Comparison of ENCODE assay signal across 21 mouse cellular contexts in genomic region chr1:95709181-95709580, GRCm38 (mm10). TPM values are rescaled to one million over a fixed set of nuclear protein-coding genes. Genes with fewer than 3 reads are reported as not detected.
DNase-seq lines count a peak whose midpoint lies in the region; ATAC-seq lines count a peak whose summit lies in the region.
"Had no signal": no experiment of that assay in that cellular context is flagged by ENCODE, and none has a peak within 500 bp of the region (broad histone marks: within the 10 kb centered on the region; RNA-seq: fewer than 3 reads in every experiment).

No protein-coding gene starts in this region.

- peak; percentile 77 for ATAC-seq in kidney, embryonic 16.5 days (ENCODE audit: low FRiP score, low TSS enrichment)
- ATAC-seq: forebrain, embryonic 14.5 days; forebrain, embryonic 16.5 days had no signal

- no peak overlapping the region for H3K4me3 ChIP-seq in kidney, embryonic 16.5 days (ENCODE audit: low read length)
- H3K4me3 ChIP-seq: embryonic facial prominence, embryonic 13.5 days; embryonic facial prominence, embryonic 15.5 days; erythroblast, embryonic 14.5 days; forebrain, embryonic 10.5 days; forebrain, embryonic 12.5 days had no signal

- no peak overlapping the region for H3K27ac ChIP-seq in kidney, embryonic 16.5 days (ENCODE audit: low read length)
- H3K27ac ChIP-seq: embryonic facial prominence, embryonic 13.5 days; embryonic facial prominence, embryonic 15.5 days; forebrain, embryonic 10.5 days; forebrain, embryonic 12.5 days had no signal

- peak; percentile 72 for DNase-seq in kidney, adult 9 months
- DNase-seq in kidney, postnatal 14 days = no peak
- DNase-seq in kidney, postnatal 25 days = no peak
- DNase-seq: adrenal gland, adult 2 months; adrenal gland, postnatal 10 days; adrenal gland, postnatal 25 days; cerebellum, adult 11 months; cerebellum, adult 18-20 months; cerebellum, adult 8-10 months; cerebellum, adult 9-11 months; cerebellum, postnatal 14 days; cerebellum, postnatal 36 days; embryo, embryonic 11 days had no signal

- 54% methylated on average over 3 of the region's 3 CpGs for WGBS in kidney, embryonic 16.5 days

- no peaks in the 10 kb centered on the region for H3K4me1 ChIP-seq in kidney, embryonic 16.5 days (ENCODE audit: insufficient read depth, low read length)
- H3K4me1 ChIP-seq: embryonic facial prominence, embryonic 13.5 days; embryonic facial prominence, embryonic 15.5 days; forebrain, embryonic 10.5 days; forebrain, embryonic 12.5 days had no signal

- H3K9ac ChIP-seq in kidney, embryonic 16.5 days (replicated peaks; ENCODE audit: low read length) = no peak overlapping the region
- H3K9ac ChIP-seq: embryonic facial prominence, embryonic 13.5 days; embryonic facial prominence, embryonic 15.5 days; forebrain, embryonic 12.5 days had no signal

- H3K36me3 ChIP-seq in kidney, embryonic 16.5 days (ENCODE audit: insufficient read depth, low read length) = no peaks in the 10 kb centered on the region
- H3K36me3 ChIP-seq: embryonic facial prominence, embryonic 13.5 days; embryonic facial prominence, embryonic 15.5 days; forebrain, embryonic 10.5 days; forebrain, embryonic 12.5 days had no signal

- H3K27me3 ChIP-seq in kidney, embryonic 16.5 days (ENCODE audit: insufficient read depth, low read length) = no peaks in the 10 kb centered on the region
- H3K27me3 ChIP-seq: embryonic facial prominence, embryonic 13.5 days; embryonic facial prominence, embryonic 15.5 days; forebrain, embryonic 12.5 days had no signal

- H3K9me3 ChIP-seq in kidney, embryonic 16.5 days (ENCODE audit: low read length) = no peaks in the 10 kb centered on the region
- H3K9me3 ChIP-seq: embryonic facial prominence, embryonic 13.5 days; embryonic facial prominence, embryonic 15.5 days; forebrain, embryonic 10.5 days; forebrain, embryonic 12.5 days had no signal

- H3K4me2 ChIP-seq in kidney, embryonic 16.5 days (replicated peaks; ENCODE audit: low read depth, low read length) = no peak overlapping the region
- H3K4me2 ChIP-seq: embryonic facial prominence, embryonic 13.5 days; embryonic facial prominence, embryonic 15.5 days; forebrain, embryonic 12.5 days had no signal

RNA-seq across cellular contexts. Expression of gene St8sia4, which starts 41.8 kb away (rescaled TPM):
- 2.8 and 3.5 TPM in 2 replicates for polyA plus RNA-seq in kidney, embryonic 16.5 days (2015; fragmentation: Nextera tagmentation; extraction: Ambion mirVana)
